Mouse (Mus musculus) fat pad, adult 2 months (tissue): ENCODE data around the gene Atp8b2.

Experiments
- DNase-seq: peaks from one replicate; pipeline ENCODE4 v3.0.0-alpha.2; 2011; ENCODE audit warnings: low read depth, low spot score; ENCODE audit errors: extremely low read depth

Atp8b2 gene

GRCm38 (mm10) chr3:89908836-89909235 is 54.5 kb downstream of the Atp8b2 start:
- no peak for DNase-seq

- DNase-seq, result no peak
These were observed 55.5 kb downstream of the Atp8b2 start for GRCm38 (mm10) chr3:89907846-89908245.

- no peak for DNase-seq
These were observed 63.8 kb downstream of the Atp8b2 start for GRCm38 (mm10) chr3:89899511-89899908.

- no peak for DNase-seq
These were observed 64.3 kb downstream of the Atp8b2 start for GRCm38 (mm10) chr3:89898870-89899510.

GRCm38 (mm10) chr3:89898011-89898410 is 65.3 kb downstream of the Atp8b2 start:
- DNase-seq, result no peak

- no peak for DNase-seq
These were observed 66.0 kb downstream of the Atp8b2 start for GRCm38 (mm10) chr3:89897204-89897796.

- DNase-seq, result no peak
These were observed 66.7 kb downstream of the Atp8b2 start for GRCm38 (mm10) chr3:89896571-89896970.

GRCm38 (mm10) chr3:89892517-89893106 is 70.7 kb downstream of the Atp8b2 start:
- no peak for DNase-seq

- no peak for DNase-seq
These were observed 71.6 kb downstream of the Atp8b2 start for GRCm38 (mm10) chr3:89891696-89892095.

GRCm38 (mm10) chr3:89889841-89890430 is 73.4 kb downstream of the Atp8b2 start:
- no peak for DNase-seq
